Mouse (Mus musculus): ENCODE measurements around the gene Rnf220. TPM values are rescaled to one million over a fixed set of nuclear protein-coding genes. Genes with fewer than 3 reads are reported as not detected.

Rnf220 gene
- total RNA-seq, 1 experiment from 2014 or later = 68.8 TPM

DNA sequence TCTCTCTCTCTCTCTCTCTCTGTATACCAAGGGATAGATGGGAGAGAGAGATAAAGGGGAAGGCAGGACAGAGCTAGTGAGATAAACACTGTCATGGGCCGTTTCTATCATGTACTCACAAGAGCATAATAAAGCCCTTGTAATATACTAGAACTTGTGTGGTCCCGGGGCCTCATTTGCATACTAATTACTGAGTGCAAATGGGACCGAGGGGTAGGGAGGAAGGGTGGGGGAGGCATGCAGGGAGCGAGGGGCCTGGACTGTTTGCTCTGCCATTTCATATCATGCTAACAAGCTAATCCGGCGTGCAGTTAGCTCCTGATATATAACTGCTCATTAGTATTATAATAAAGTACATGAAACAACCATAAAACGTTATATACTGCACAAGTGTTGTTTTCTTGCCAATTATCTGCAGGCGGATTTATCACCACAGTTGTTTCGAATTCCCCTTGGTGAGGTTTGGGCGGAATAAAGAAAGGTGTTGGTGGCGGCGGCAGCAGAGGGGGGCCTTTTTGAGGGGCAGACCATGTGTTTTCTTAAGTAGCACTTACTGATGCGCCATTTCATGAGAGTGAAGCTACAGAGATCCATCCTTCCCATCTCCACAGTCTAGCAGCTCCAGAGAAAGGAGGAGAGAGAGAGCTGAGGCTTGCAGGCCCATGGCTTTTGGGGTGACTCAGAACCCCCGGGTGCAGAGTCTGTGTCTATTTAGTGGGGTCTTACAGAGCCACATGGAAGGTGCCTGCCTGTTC is 116.9 kb downstream of the Rnf220 start:
- DNase-seq = no peak

DNA sequence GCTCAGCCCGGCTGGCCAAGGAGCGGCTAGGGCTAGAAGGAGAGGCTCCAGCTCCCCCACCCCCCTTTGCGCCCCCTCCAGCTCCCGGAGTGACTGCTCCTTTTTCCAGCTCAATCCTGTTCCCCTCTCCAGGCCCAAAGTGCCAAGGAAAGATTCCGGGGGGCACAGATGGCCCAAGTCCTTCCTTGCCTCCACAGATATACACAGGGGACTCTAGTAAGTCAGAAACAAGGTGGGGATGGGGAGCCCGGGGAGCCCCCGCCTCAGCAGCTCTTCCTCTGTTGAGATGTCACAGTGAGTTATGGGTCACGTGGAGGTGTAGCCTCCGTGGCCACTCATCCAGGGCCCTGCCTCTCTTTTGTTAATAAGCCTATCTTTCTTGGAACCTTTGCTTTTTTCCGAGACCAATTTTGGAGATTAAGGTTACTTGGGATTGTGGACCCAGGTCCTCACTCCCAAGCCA is 122.7 kb downstream of the Rnf220 start:
- no peak for DNase-seq

DNA sequence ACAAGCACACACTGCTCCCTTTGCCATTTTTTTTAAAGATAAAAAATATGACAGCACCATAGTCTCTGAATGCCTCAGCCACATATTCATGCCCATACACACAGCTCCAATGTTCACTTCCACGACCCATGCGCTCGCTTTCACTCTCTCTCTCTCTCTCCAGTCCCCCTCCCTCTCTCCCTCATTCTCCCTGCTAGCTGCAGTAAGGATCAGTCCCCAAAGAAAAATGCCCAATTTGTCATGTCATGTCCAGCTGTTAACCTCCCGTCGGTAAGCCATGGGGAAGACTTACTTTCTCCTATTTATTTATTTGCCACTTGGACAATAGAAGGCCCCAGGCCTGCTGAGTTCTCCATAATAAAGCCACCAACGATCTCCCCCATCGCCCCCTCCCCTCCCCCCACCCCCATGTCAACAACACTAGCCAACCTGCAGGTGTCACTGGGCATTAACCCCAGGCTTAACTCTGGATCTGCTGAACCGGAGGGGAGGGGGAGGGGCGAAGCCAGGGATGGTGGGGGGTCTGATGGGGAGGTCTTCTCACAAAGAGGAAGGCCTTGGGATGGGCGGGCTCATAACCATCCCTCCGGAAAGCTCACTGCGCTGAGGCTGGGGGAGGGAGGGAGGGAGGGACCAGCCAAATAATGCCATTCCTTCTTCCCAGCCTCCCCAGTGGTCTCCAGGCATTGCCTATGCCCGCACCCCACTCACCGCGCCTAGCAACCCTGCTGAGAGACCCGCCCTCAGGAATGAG is 123.4 kb downstream of the Rnf220 start:
- DNase-seq = no peak

DNA sequence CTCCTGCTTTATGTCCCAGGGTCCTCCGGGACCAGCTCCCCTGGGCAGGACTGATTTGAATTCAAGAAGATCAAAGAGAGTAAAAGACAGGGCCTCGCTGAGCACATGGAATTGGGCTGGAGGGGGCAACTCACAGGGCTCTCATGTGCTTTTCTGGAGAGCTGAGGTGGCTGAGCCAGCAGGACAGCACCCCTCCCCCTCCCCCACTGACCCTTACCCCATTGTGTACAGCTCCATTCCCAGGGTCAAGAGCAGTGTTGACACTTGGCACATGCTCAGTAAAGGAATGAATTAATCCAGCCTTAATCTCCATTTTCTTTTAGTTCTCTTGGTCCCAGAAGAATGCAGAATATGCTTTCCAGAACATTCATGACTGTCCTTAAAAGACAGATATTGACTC is 125.0 kb downstream of the Rnf220 start:
- peak; percentile 32 for DNase-seq

DNA sequence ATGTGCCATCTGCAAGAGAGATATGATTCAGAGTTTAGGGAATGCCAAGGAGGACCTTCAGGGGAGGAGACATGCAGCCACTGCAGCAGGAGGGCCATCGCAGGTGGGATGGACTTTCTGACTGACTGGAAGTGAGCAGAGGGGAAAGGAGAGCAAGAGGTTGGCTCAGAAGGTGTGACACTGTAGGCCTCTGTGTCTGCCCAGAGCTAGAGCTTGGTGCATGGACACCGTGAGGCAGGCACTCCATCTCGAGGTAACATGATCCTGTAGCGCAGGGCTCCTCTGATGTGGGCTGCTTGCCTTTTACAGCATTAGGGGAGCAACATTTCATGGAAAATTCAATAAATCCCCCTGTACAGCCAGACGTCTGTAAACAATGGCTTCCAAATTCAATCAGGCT is 126.5 kb downstream of the Rnf220 start:
- no peak for DNase-seq

DNA sequence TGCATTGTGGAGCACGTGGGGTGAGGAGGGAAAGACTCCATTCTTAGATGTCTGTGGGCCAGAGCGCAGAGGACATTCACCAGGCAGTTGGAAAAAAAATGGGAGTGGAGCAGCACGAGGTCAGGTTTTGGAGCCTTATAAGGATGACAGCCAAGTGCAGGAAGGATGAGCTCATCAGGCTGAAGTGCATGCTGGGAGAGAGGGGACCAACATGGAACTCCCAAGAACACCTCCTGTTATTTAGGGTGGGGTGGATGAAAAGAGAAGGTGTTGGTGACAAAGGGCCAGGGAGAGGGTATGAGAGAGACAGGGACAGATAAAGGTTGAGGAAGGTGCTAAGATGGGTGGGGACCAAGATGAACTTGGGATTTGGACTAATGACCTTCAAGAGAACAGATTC is 127.3 kb downstream of the Rnf220 start:
- DNase-seq = no peak

DNA sequence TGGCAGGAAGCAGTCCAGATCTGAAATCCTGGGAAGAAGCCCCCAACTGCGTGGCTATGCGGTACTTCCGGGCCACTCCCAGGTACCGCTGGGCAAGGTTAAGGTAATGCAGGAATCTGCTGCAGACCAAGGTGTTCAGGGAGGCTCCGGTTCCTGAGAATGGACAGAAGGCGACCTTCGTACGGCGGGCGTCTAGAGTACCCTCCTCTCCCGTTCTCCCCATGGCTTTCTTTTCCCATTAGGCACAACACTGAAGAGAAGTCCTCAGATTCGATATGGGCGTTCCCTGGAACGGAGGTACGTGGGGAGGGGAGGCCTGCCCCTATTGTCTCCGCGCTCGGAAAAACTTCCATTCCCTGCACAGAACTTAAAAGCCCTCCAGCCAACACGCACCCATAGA is 129.5 kb downstream of the Rnf220 start:
- DNase-seq = no peak

DNA sequence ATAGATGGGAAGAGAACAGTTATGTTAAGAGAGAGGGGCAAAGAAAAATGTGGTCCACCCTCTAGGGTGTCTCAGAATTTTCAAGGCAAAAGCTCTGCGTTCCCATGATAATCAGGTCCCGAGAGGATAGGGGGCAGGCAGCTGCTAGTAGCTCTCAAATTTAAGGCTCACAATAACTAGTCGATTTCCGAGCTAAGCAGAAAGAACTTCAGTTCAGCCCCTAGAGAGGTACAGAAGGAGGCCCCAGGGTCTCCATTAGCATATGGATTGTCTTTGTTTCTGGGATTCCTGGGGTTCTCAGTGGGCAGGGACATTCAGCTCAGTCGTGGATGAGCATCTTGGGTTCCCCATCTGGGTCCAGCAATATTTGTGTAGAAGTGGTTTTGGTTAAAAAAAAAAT is 134.8 kb downstream of the Rnf220 start:
- DNase-seq = no peak

DNA sequence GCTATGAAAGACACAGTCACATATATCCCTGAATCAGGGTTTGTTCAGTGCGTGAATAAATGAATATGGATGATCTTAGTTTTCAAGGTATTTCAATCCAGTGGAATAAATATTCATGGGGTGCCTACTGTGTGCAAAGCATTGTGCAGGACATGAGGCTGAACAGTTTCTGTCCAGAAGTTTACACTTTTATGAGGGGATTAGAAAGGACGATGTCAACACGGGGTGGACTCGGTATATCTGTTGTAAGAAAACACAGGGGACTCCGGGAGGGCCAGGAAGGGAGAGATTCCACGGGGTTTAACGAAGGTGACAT is 135.3 kb downstream of the Rnf220 start:
- DNase-seq = no peak

DNA sequence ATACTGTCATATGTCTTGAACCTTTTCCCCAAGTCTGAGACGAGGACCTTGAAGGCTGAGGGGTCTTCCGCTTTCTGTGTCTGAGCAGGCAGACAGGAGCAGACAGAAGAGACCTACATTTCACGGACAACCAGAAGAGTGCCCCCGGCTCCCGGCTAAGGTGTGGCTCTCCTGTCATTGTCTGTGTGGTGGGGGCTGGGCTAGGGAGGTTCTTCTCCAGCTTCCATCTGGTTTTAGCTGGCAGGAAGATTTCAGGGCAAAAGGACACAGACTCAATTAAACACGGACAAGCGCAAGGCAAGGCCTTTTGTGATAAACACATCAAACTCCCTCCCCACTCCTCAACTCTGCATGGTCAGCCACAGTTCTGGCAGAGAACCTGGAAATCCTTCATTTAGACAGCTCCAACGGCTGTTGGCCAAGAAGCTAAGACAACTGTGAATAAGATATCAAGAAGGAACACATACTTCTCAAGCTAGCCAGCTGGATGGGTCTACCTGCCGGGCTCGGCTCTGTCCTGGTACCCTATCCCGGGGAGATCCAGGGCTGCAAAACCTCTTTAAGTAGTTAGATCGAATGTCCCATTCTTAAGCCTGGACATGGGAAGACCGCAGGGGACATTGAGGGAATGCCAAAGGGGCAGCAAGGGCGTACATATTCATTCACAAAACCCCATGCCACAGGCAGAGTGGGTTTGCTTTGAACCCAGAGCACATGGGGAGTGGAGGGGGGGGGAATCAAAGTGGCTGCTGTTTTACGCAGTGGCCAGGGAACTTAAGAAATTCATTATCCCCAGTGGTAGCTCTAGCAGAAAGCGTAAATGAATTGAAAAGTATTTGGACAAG is 135.9 kb downstream of the Rnf220 start:
- peak; percentile 31 for DNase-seq

DNA sequence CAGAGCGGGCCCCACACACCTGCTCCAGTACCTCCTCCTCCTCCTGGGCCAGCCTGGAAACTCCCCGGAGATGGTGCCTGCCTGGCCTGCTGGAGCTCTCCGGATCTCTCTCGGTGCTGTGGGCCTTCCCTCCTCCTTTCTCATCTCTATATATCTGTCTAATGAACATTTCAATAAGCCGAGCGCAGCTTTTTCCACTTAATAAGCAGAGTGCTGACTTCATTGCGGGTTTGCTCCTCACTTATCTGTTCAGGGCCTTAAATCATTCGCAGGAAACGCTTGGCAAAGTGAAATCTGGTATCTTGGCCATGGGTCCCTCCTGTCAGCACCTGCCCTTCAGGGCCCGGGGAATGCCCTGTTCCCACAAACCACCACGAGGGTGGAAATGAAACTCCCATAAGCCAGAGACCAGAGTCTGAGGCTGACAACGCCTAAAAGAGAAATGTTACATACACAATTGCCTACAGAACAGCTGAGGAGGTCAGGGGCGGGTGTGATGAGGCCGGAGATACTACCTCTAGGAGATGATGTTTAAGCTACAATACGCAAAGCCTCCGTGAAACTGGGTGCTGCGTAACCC is 137.0 kb downstream of the Rnf220 start:
- no peak for DNase-seq

DNA sequence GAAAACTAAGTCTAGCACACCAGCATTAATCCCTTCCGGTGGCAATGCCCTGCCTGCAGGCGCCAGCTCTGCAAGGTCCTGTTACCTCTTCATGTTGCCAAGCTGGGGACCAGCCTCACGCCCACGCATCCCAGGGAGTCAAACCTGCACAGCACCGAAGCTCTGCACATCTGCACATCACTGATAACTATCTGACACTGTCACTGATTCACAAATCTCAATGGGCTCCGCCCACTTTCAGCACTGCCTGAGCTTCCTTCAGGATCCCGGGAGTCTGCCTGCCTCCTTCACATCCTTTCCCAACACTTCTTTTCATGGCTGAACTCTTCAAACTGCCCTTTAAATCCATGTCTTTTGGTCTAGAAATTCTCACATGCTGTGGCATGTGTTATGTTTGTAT is 138.9 kb downstream of the Rnf220 start:
- DNase-seq = no peak

DNA sequence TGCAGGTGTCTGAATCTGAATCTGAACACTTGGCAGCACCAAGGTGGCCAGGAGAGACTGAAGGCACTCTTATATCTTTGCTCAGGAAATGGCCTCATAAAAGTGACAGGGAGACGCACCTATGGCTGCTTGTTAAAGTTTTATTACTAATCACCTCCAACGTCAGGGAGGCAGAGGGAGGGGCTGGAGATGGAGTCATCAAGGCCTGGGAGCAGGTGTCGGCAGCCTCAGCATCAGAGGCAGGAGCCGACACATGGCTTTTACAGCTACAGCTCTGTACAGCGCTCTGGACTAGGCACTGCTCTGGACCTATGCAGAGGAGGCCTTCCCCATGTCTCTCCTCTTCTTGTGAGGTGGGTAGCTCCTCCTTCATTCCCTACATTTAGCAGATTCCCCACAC is 139.7 kb downstream of the Rnf220 start:
- DNase-seq = no peak

DNA sequence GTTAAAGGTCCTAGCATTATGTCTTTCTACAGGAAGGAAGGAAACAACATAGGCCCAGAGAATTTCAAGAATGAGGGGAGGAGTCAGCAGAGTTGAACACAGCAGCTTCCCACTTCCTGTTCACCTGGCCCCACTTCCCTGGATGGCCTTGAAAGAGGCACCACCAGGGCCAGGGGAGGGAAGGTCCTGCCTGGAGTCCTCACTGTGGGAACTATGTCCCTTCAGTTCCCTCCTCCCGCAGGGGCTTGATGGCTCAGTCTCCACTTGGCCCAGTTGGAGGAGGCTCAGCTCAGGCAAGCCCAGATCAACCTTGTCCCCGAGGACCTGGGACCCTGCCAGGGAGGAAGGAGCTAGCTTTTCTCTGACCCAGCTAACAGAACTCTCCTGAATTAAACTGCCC is 140.6 kb downstream of the Rnf220 start:
- DNase-seq = peak; percentile 83

DNA sequence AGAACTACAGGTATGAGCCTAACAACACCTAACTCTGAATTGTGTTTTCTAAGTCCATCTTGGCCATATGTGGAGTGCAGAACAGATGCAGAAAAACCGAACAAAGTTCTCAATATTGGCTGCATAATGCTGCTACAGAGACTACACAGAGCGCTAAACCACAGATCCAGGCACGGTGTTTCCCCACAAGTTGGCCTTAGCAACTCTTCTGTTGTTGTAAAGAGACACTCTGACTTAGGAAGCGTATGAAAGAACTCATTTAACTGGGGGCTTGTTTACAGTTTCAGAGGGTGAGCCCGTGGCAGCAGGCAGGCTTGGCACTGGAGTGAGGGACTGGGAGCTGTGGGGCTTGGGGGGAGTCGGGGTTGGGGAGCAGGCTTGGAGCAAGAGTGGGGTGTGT is 142.2 kb downstream of the Rnf220 start:
- no peak for DNase-seq

DNA sequence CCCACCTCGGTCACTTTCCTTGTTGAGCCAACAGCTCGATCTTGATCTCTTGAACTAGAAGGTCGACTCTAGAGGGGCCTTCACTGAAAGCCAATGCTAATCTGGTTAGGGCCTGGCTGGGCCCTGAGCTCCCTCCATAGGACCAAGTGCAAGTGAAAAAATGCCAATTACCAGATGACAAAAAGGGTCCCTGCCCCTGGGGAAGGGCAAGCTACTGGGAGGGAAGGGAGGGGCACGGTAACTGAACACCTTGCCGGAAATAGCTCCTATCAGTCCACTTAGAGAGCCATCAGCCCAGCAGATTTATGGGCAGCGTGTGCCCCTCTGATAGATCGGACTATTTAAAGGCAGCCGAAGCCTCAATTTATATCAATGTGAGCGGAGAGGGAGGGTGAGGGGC is 143.9 kb downstream of the Rnf220 start:
- no peak for DNase-seq

DNA sequence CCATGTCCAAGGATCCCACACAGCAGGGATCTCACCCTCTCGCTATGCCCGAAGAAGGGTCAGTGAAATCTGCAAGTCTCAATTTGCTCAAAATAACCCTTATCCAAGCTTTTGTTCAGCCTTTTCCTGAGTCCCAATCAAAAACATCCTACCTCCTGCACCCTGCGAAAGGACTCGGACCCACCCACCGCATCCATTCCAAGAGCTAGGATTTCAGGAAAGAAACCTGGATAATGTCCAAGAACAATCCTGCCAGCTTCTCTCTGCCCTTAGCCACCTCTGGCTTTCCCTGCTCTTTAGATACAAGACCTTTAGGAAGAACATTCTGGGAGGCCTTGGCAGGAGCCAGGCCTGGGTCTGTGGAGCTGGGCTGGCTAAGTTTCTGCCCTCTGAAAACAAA is 144.8 kb downstream of the Rnf220 start:
- no peak for DNase-seq

DNA sequence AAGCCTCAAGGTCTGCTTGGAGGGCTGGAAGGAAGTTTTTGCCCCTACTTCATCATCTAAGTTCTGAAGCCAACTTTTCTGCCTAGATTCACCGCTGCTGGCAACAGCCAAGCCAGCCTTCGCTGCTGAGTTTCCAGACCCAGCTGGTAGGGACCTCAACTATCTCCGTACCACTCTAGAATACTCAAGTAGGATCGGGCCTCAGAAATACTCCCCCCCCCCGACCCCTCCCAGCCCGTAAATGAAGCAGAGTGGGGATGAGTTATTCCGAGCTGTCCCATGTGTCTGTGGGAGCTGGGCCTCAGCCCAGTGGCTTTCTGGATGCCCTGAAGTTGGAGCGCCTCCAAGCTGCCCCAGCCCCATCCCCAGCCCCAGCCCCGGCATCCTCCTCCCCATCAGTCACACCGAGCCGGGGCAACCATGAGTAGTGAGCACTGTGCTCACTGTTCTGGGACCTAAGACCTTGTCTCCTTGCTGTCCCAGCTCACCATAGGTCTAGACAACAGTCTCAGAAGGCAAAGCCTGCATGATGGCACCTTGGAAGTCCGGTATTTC is 146.6 kb downstream of the Rnf220 start:
- DNase-seq = no peak

DNA sequence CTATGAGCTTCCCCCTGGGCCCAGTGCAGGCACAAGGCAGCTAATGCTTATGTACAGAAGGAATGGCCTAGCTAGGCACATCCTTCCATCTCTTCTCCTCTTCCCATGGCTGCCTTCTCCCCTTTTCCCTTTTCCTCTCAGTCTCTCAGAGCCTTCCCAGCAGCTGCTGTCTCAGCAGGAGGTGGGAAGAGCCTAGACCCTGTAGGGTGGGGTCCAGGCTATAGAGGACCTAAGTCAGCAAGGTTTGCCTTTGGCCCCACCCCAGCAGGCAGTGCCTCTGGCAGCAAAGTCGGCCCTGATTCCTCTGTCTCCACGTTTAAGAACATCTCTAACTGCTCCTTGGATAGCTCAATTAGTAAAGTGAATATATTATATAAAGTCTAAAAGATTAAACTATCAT is 147.5 kb downstream of the Rnf220 start:
- no peak for DNase-seq

DNA sequence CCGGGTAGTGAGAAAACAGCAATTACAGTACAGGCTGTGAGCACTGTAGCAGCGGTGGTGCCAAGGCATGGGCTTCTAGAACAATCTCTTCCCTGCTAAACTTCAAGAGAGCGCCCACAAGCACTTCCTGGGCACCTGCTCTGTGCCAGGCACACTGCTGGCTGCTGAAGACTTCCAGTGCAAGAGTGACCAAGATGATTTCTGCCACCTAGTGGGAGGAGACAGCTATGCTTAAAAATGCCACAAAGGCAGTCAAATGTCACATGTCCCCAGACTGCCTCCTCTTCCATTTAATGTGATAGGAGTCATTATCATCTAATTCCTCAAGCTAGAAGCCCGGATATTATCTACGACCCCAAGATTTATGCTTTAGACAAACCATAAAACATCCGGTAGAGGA is 150.8 kb downstream of the Rnf220 start:
- peak; percentile 62 for DNase-seq

DNA sequence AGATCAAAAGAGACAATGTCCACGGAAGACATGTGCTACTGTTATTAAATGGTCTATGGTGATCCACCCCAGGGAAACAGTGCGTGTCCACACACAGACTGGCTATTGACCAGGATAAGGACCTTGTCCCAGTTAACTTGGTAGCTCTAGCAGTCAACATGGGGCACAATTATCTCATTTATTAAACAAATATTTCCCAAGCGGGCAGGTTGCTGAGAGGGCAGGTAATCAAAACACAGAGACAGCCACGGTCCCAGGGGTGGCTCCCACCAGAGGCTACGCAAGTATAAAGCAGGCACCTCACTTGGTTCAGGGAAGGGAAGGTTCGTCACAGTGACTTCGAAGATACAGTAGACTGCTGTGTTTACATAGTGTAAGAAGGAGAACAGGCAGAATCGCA is 153.5 kb downstream of the Rnf220 start:
- DNase-seq = no peak

DNA sequence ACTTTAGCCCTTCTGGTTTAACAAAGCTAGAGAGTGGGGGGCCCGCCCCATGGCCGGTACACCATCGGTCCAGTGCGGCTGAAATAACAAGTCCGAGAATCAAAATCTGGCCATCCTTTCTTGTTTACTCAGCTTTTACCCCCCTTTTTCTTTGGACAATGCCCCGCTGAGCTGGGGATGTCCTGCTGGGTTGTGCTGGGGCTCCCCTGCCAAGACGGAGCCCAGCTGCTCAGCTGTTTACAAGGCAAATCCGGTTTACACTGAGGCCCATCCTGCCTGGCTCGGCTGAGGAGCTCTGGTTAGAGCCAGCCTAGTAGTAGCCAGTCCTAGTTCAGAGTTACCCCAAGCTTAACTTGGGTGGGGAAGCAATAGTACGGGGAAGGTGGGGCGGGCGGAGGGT is 154.1 kb downstream of the Rnf220 start:
- DNase-seq = no peak

DNA sequence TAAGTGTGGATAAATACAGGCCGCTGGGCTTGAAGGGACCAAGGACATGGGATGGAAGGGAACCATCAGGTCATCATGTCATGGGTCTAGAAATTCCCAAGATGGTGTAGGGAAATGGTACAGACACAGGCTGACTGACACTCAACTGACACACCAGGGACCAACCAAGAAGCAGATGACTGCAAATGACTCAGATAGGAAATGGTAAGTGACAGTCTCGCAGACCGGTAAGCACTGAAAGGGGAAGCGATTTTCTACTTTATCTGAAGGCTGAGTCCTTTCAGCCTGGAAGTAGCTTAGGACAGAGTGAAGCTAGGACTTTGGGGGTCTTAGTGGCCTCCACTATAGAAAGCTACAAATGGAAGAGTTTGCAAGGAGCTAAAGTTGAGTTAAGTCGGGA is 155.6 kb downstream of the Rnf220 start:
- DNase-seq = no peak

Data from adrenal gland, postnatal 14 days (tissue).